Mouse (Mus musculus): ENCODE measurements around the gene Vsig10l.
A peak's percentile ranks its signal among the peaks of the same experiment; 100 is the strongest.

Vsig10l gene

GRCm38 (mm10) chr7:43462851-43463250 lies at the start of gene Vsig10l:
Gene Vsig10l, plus strand, starts transcription at chr7:43463151.
- DNase-seq, result no peak

- no peak for DNase-seq
These were observed 45.7 kb upstream of the Vsig10l start for GRCm38 (mm10) chr7:43417298-43417697.

DNA sequence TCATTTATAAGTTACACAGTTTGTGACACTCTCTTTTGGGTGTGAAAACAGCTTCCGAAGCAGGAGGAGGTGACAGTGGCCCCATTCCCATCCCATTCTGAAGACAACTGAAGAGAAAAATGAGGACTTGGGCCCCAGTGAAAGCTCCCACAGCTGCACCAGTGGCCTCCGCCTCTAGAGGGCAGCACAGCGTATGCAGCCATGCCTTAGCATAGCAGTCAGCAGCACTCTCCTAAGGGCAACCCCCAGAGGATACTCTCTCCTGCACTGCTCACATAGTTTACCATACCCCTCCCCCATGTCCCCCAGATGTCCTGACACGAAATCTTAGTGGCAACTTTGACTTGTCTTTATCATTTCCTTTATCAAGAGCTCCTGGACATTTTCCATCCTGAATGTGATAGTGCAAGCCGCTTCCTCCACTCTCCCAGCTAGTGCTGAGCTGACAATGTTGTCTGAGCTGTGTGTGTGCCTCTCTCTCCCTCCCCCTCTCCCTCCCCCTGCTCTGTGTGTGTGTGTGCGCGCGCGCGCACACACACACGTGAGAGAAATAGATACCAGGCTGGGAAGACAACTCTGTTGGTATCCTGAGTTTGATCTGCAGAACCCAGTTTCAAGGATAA lies 39.8 kb upstream of the Vsig10l start:
- DNase-seq, result peak; percentile 79 to 88

DNA sequence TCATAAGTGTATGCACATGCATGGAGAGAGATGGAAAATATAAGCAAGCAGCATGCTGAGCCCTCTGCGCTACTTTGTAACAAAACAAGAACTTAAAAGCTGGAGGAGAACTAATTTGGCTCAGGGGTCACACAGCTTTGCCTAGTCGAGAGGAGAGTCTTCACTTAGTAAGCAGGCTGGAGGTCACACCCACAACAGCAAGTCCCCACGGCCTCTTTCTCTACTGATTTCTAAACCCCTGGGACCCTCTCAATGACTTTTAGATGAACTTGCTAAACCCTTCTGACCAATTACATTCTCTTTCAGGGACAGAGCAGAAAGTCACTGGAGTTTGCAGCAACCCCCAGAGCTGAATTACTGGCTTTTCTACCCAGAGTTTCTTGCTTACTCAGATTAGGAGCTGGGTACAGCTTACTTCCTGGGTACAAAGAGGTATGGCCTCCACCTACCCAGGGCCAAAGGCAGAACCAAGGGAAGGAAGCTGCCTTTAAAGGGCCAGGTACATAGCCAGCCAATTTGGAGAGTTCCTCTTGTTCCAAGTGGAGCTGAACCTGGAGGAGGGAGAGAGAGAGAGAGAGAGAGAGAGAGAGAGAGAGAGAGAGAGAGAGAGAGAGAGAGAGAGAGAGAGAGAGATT lies 38.8 kb upstream of the Vsig10l start:
- no peak for DNase-seq

GRCm38 (mm10) chr7:43427406-43427805 lies 35.5 kb upstream of the Vsig10l start, which contains the start of gene Lim2:
Gene Lim2, plus strand, starts transcription at chr7:43427670.
- no peak for DNase-seq

- DNase-seq, result no peak
These were observed 33.5 kb upstream of the Vsig10l start for GRCm38 (mm10) chr7:43429500-43429899.

- no peak for DNase-seq
These were observed 30.1 kb upstream of the Vsig10l start for GRCm38 (mm10) chr7:43432891-43433290.

- DNase-seq, result no peak
These were observed 28.3 kb upstream of the Vsig10l start for GRCm38 (mm10) chr7:43434676-43435075.

GRCm38 (mm10) chr7:43436341-43437255 lies 26.4 kb upstream of the Vsig10l start, which contains the start of gene Nkg7:
Gene Nkg7, plus strand, starts transcription at chr7:43437073.
- no peak for DNase-seq

- DNase-seq, result no peak
These were observed 24.3 kb upstream of the Vsig10l start for GRCm38 (mm10) chr7:43438611-43439010.

GRCm38 (mm10) chr7:43440482-43440881 lies 22.5 kb upstream of the Vsig10l start, which contains the start of gene Cldnd2:
Gene Cldnd2, plus strand, starts transcription at chr7:43440782.
- no peak for DNase-seq

GRCm38 (mm10) chr7:43441071-43441470 lies 21.9 kb upstream of the Vsig10l start:
- DNase-seq, result no peak

GRCm38 (mm10) chr7:43442684-43443083 lies 20.3 kb upstream of the Vsig10l start:
- no peak for DNase-seq

GRCm38 (mm10) chr7:43443126-43443916 lies 19.6 kb upstream of the Vsig10l start:
- peak; percentile 88 to 91 for DNase-seq

- peak; percentile 96 to 98 for DNase-seq
These were observed 19.0 kb upstream of the Vsig10l start, which contains the start of the genes Etfb and Gm45233 for GRCm38 (mm10) chr7:43443917-43444293. Gene Etfb, plus strand, starts transcription at chr7:43444083. Gene Gm45233, plus strand, starts transcription at chr7:43444128.

- DNase-seq, result peak in 1 of 2 experiments; percentile 42
These were observed 15.2 kb upstream of the Vsig10l start for GRCm38 (mm10) chr7:43447801-43448200.

GRCm38 (mm10) chr7:43448246-43448645 lies 14.7 kb upstream of the Vsig10l start:
- no peak for DNase-seq

- DNase-seq, result no peak
These were observed 13.1 kb upstream of the Vsig10l start for GRCm38 (mm10) chr7:43449811-43450210.

- no peak for DNase-seq
These were observed 11.2 kb upstream of the Vsig10l start for GRCm38 (mm10) chr7:43451726-43452125.

DNA sequence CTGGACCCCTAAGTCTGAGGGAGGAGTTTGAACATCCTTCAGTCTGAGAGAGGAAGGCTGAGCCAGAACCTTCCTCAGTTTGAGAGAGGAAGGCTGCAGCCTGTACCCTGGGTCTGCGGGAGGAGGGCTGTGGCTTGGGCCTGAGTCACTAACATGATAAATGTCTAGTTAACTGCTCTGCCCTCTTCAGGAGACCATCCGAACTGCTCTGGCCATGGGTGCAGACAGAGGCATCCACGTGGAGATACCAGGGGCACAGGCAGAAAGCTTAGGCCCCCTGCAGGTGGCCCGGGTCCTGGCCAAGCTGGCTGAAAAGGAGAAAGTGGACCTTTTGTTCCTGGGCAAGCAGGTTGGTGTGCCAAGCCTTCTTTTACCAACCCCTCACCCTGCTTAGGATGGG lies 10.3 kb upstream of the Vsig10l start:
- DNase-seq, result peak in 1 of 2 experiments; percentile 53

GRCm38 (mm10) chr7:43453599-43454355 lies 9.2 kb upstream of the Vsig10l start:
- DNase-seq, result no peak

- DNase-seq, result no peak
These were observed 8.6 kb upstream of the Vsig10l start for GRCm38 (mm10) chr7:43454371-43454770.

Data from lung, postnatal 4 days (tissue).